Mouse (Mus musculus): Measurements from ENCODE around the gene Ncoa7. TPM values are rescaled to one million over a fixed set of nuclear protein-coding genes. Genes with fewer than 3 reads are reported as not detected.
"Not testable (repeated sequence)": the region's sequence is repeated elsewhere in the genome, so short reads cannot be mapped to it uniquely, and the experiment has no call there.

Gene Ncoa7
- total RNA-seq, 1 experiment from 2014 or later, result 35.2 TPM

GRCm38 (mm10) chr10:30666580-30666979, 136.5 kb downstream of the Ncoa7 start:
- no peak for DNase-seq

GRCm38 (mm10) chr10:30660564-30661328, 142.4 kb downstream of the Ncoa7 start:
- no peak for DNase-seq

GRCm38 (mm10) chr10:30655655-30656054, 147.5 kb downstream of the Ncoa7 start:
- no peak for DNase-seq

- DNase-seq, result no peak
Observed at GRCm38 (mm10) chr10:30647681-30648080, 155.4 kb downstream of the Ncoa7 start.

DNA sequence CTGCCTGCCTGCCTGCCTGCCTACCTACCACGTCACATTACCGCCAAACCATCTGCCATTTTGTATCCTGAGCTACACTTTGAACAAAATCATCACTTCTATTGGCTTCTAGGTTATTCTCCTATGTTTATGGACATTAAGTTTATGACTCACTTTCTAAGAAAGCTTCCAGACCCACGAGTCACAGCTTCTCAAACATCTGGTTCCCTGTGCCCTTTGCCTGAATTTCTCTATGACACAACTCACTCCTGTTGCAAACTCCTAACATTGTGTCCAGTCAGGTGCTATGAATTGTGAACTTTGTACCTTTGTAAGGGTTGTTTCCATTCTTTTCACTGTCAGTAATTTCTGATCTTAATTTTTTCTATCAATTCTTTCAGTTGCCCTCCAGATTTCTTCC, 164.9 kb downstream of the Ncoa7 start:
- no peak for DNase-seq

DNA sequence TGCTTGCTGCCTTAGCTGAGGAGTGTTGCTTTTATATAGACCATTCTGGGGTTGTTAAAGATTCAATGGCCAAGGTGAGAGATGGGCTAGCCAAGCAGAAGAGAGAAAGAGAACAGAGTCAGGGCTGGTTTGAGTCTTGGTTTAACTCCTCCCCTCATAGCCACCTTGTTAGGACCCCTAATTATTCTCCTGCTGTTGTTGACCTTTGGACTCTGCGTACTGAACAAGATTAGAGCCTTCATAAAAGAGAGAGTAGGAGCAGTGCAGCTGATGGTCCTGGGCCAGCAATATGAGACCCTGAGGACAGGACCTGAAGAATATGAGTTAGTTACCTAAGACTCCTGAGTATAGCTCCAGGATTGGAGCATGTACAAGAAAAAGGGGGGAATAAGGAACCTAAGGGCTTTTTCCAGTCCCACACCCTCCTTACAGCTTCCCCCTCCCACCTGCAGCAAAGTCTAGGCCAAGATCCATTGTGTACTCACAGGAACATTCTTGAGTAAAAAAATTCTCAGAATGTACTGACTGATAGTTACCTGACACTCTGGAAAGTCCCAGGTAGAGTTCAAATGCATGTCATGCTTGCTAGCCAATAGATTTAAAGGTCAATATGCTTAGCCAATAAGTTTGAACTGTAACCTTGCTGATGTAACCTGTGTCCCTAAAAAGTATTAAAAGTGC, 166.5 kb downstream of the Ncoa7 start:
- DNase-seq, result not testable (repeated sequence)

GRCm38 (mm10) chr10:30632718-30633117, 170.4 kb downstream of the Ncoa7 start:
- DNase-seq, result no peak

- no peak for DNase-seq
Observed at GRCm38 (mm10) chr10:30629977-30630376, 173.1 kb downstream of the Ncoa7 start.

- no peak for DNase-seq
Observed at GRCm38 (mm10) chr10:30629513-30629912, 173.6 kb downstream of the Ncoa7 start, which contains the start of gene Hint3. TSS of gene Hint3 (minus strand) at chr10:30629632.

DNA sequence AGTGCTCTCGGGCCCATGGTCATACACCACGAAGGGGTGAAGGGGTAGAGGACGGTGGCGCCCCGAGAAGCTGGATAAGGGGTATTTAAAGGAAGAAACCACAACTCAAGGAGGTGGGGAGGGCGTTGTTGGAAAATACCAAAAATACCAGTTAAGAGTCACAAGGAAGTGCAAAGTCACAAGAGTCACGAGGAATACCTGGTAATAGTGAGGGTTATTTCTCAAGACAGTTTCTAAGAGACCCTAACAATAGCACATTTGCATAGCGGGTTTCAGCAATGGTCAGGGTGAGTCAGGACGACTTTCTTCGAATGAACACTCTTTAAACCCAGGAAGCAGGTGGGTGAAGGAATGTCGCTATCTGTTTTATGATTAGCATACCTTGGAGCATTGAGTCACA, 174.7 kb downstream of the Ncoa7 start:
- not testable (repeated sequence) for DNase-seq

DNA sequence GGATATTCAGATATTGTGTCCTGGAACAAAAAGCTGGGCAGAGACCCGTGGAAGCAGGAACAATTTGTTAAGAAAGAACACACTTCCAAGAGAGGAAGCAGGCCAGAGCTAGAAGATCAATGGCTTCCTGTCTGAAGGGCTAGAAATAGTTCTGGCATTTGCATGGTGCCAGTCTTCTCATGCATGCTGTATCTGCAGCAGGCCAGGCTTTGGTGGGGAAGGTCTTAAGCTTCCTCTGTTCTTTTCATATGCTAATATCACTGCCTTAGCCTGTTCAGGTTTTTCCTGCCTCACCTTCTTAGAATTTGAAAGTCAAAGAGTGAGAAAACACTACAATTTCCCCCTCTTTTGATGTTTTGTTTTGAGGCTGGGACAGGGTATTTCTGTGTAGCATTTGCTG, 175.6 kb downstream of the Ncoa7 start:
- DNase-seq, result no peak

DNA sequence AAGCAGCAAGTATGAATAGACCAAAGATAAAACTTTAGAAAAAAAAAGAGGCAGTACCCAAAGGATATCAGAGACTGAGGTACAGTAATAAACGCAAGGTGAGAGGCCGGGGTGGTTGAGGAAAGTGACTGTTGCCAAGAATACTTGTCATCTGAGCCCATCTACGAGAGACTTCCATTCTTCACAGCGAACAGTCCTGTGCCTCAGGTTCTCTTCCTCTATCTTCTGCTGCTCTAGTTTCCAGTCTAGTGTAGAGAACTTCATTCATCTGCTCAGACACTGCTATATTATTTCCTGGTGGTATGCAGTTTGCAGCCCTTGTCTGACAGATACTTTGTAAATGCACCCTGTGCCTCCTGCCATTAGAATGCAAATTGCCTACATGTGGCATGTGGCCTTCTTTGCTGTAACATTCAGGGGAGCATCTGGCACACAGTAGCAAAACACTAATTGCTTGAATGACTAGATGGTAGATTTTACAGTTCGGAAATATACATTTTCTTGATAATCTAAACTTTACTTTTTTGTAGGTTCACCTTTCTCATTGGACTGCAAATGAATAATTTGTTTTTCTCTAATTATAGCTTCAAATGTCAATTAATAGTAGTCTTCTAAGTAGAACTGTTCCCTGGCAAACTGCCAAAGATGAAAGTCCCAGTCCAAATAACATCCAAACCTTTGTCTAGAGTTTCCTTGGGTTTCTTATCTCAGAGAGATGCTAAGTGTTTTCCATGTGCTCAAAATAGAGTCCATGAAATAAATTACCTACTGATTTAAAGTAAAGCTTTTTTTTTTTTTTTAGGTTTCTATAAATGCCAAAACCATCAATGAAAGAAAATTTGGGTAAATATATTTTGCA, 178.7 kb downstream of the Ncoa7 start:
- peak; percentile 12 for DNase-seq

DNA sequence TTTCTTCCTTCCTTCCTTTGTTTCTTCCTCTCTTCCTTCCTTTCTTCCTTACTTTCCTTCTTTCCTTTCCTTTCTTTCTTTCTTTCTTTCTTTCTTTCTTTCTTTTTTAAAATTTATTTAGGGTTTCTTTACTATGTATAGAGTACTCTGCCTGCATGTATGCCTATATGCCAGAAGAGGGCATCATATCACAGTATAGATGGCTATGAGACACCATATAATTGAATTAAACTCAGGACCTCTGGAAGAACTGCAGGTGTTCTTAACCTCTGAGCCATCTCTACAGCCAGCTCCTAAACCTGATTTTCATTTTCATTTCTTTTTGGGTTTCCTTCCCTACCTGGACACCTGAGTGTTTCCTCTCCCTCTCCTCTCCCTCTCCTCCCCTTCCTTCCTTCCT, 180.2 kb downstream of the Ncoa7 start:
- DNase-seq, result no peak

DNA sequence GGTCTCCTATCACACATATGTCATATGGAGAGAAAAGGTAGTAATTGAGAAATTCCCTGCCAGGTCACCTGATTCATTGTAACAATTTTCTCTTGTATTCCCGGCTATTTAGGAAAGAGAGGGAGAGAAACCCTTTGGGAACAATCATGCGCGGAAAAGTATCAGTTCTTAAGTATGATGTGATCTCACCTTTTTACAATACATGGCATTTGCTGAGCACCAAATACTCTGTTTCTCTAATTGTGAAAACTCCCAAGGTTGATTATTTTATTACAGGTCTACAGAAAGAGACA, 184.3 kb downstream of the Ncoa7 start:
- no peak for DNase-seq

DNA sequence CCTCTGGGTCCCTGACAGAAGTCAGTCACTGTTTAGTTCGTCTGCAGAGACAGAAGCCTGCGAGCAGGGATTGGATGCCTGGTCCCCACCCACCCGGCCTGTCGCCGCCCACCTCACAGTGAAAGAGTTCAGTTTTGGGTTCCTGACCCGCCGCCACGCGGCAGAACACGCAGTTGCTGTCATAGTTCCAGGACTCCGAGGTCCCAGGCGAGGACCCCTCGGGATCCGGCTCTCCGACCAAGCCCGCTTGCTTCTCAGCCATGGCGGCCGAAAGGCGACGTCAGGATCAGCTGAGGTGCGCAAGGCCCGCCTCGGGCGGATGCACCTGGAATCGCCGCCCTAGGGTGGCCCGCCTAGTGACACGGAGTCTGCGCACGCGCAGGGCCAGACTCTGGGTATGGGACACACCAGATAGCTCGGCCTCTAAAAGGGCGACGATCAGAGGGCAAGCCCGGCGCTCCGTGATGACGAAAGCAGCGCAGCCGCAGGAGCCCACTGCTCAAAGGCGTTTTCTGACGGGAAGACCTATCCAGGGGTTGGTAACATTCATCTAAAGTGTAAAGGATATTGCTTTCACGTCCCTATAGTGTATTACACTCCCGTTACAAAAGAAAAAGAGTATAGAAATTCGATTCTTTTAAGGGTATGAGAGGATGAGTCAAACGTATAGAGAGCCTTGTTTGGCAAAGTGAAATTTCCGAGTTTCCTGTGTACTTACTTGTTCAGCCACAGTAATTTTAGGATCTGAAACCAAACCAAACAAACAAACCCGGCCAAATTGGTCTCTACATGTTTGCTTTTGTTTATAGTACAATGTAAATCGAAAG, 184.8 kb downstream of the Ncoa7 start:
- peak; percentile 100 for DNase-seq

DNA sequence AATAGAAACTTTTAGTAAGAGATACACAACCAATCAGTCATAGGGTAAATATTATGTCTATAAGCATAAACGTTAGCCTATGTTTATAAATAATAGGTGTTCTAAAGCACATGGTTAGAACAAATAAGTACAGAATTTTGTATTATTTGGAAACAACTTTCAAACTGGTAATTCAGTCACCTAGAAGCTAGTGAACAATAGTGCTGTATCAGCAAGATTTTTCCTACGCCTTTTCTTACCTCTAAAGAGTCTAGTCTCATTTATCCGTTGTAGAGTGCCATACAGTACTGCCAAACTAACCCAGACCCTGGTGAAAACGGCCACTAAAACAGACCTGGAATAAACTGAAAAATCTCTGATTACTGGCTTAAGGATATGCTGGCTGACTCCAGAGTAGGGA, 190.1 kb downstream of the Ncoa7 start:
- DNase-seq, result no peak

DNA sequence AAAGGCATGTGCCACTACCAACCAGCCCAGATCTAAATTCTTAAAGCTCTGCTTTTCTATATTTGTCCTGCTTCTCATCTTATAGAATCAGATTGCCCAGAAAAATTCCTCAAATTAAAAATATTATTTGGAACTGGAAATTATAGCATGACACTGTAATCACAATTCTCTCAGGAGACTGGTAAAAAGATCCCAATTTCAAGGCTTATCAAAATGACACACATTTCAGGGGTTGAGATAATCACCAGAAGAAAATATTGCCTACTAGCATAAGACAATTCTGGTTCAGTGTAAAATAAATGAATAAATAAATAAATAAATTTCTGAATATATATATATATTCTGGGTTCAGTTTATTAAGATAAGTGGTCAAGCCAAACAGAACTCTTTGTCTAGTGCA, 193.5 kb downstream of the Ncoa7 start:
- DNase-seq, result no peak

- DNase-seq, result no peak
Observed at GRCm38 (mm10) chr10:30608109-30608508, 195.0 kb downstream of the Ncoa7 start.

DNA sequence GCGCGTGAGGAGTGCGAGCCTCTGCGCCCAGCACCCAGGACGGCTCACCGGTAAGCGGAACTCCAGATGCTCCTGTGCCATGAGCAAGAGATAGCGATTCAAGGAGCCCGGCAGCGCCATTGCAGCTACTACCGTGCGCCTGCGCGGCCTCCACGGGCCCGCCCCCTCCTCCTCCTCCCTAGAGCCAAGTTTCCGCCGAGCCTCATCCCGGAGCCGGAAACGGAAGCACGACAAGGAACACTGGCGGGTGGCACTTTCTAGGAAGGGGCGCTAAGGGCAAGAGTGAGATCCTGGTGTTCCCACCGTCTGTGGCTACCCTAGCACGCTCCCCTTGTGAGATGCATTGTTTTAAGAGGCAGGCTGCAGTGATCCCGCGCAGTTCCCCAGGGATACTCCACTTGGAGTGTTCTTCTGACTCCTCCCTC, 202.6 kb downstream of the Ncoa7 start, which contains the start of gene Trmt11:
TSS of gene Trmt11 (minus strand) at position 208 of the 425 bp plus-strand sequence.
- peak; percentile 96 for DNase-seq

DNA sequence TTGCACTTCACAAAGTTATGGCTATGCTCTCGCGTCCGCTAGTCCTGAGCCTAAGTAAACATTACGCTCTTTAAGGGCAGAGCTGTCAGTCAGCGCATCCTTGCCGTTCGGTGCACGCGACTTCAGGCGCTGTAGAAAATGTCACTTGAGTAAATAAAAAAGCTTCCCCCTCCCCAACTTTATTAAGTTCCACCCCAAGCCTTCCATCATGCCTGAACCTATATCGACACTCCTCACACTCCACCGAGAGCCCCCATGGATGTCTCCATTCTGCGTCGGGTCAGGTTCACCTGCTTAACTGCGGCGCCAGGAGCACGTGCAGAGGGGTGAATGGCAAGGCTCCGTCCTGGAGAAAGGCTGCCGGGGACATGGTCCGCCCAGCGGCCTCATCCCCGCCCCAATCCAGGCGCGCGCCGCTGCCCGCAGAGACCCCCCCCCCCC, 203.0 kb downstream of the Ncoa7 start:
- no peak for DNase-seq

DNA sequence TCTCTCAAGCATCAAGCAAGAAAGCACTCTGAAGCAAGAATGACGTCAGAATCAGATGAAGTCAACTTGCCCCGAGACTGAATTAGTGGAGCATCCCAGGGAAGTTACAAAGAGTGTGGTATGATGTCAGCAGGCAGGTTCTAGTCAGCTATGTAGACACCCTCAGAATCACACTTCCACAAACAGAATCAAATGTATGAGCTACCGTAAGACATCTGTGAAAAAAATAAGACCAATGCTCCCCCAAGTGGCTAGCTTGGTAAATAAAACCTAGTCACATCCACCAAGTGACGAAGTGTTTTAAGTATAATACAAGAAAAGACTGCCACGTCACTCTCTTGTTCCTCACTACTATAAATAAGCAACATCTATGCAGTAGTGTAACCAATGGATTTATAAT, 216.1 kb downstream of the Ncoa7 start:
- no peak for DNase-seq

GRCm38 (mm10) chr10:30585691-30586090, 217.4 kb downstream of the Ncoa7 start:
- DNase-seq, result no peak
